Comparison of ENCODE assay signal across 8 mouse cellular contexts in genomic region chr9:50885600-50885987, GRCm38 (mm10). TPM values are rescaled to one million over a fixed set of nuclear protein-coding genes. Genes with fewer than 3 reads are reported as not detected.
DNase-seq lines count a peak whose midpoint lies in the region; ATAC-seq and TF ChIP-seq lines count a peak whose summit lies in the region.

No protein-coding gene starts in this region.

- peaks cover 8% of the 10 kb centered on the region; the same call in 1 of the 2 replicates for H3K36me3 ChIP-seq in forebrain, postnatal 0 days (ENCODE audit: insufficient read depth)
- peaks cover 70% of the 10 kb centered on the region for H3K36me3 ChIP-seq in forebrain, embryonic 10.5 days (replicated peaks)
- peaks cover 11% of the 10 kb centered on the region; the same call in 1 of the 2 replicates for H3K36me3 ChIP-seq in lung, embryonic 15.5 days
- peaks cover 3% of the 10 kb centered on the region; the same call in 1 of the 2 replicates for H3K36me3 ChIP-seq in intestine, embryonic 15.5 days
- H3K36me3 ChIP-seq in stomach, postnatal 0 days (ENCODE audit: control insufficient read depth, insufficient read depth, low read length): no peaks in the 10 kb centered on the region

- no peak for ATAC-seq in forebrain, postnatal 0 days
- ATAC-seq in lung, embryonic 15.5 days (ENCODE audit: borderline replicate concordance, extremely low read depth, low FRiP score, low TSS enrichment): no peak
- ATAC-seq in intestine, embryonic 15.5 days: no peak
- ATAC-seq in stomach, postnatal 0 days (ENCODE audit: low FRiP score, low TSS enrichment): no peak

- no peak overlapping the region for H3K4me2 ChIP-seq in forebrain, postnatal 0 days (ENCODE audit: low read depth)
- H3K4me2 ChIP-seq in lung, embryonic 15.5 days: peak overlapping the region; percentile 22; the same call in 1 of the 2 replicates
- no peak overlapping the region for H3K4me2 ChIP-seq in intestine, embryonic 15.5 days (replicated peaks)
- H3K4me2 ChIP-seq in stomach, postnatal 0 days (replicated peaks; ENCODE audit: low read depth): 0 out of 2 replicates have a peak overlapping the region, but pooled peaks have one; percentile 18

- TF ChIP-seq EP300 in stomach, postnatal 0 days (optimal IDR thresholded peaks at IDR 0.05): no peak

- TF ChIP-seq CTCF in forebrain, postnatal 0 days (IDR thresholded peaks at IDR 0.05; ENCODE audit: low read depth): no peak
- no peak for TF ChIP-seq CTCF in stomach, postnatal 0 days (IDR thresholded peaks at IDR 0.05; ENCODE audit: low read depth)

- DNase-seq in forebrain, postnatal 0 days: no peak
- no peak for DNase-seq in forebrain, embryonic 10.5 days (ENCODE audit: extremely low spot score, low spot score)
- no peak for DNase-seq in lung, postnatal 4 days
- no peak for DNase-seq in stomach, postnatal 0 days (ENCODE audit: low spot score)
- no peak for DNase-seq in layer of hippocampus, adult 9-10 months (ENCODE audit: low spot score)
- no peak for DNase-seq in testis, postnatal 14 days (ENCODE audit: low spot score)

- no peak overlapping the region for H3K4me3 ChIP-seq in forebrain, postnatal 0 days (ENCODE audit: low read depth, low read length)
- no peak overlapping the region for H3K4me3 ChIP-seq in forebrain, embryonic 10.5 days
- no peak overlapping the region for H3K4me3 ChIP-seq in lung, embryonic 15.5 days
- H3K4me3 ChIP-seq in intestine, embryonic 15.5 days (replicated peaks): no peak overlapping the region
- H3K4me3 ChIP-seq in stomach, postnatal 0 days (ENCODE audit: low read depth, low read length): no peak overlapping the region

- no peaks in the 10 kb centered on the region for H3K27me3 ChIP-seq in forebrain, postnatal 0 days (ENCODE audit: insufficient read depth, low read length)
- H3K27me3 ChIP-seq in forebrain, embryonic 10.5 days (ENCODE audit: poor library complexity, severe bottlenecking): no peaks in the 10 kb centered on the region
- no peaks in the 10 kb centered on the region for H3K27me3 ChIP-seq in lung, embryonic 15.5 days
- no peaks in the 10 kb centered on the region for H3K27me3 ChIP-seq in intestine, embryonic 15.5 days (replicated peaks)
- no peaks in the 10 kb centered on the region for H3K27me3 ChIP-seq in stomach, postnatal 0 days (ENCODE audit: control insufficient read depth, insufficient read depth, low read length)

- no peak overlapping the region for H3K9ac ChIP-seq in forebrain, postnatal 0 days
- no peak overlapping the region for H3K9ac ChIP-seq in lung, embryonic 15.5 days
- no peak overlapping the region for H3K9ac ChIP-seq in intestine, embryonic 15.5 days
- peak overlapping the region; percentile 9; the same call in 1 of the 2 replicates for H3K9ac ChIP-seq in stomach, postnatal 0 days (ENCODE audit: low read length)

- 0 out of 2 replicates have a peak overlapping the region, but pooled peaks have one; percentile 36 for H3K27ac ChIP-seq in forebrain, postnatal 0 days (ENCODE audit: low read depth, low read length)
- no peak overlapping the region for H3K27ac ChIP-seq in forebrain, embryonic 10.5 days
- H3K27ac ChIP-seq in lung, embryonic 15.5 days: peak overlapping the region; percentile 60
- 0 out of 2 replicates have a peak overlapping the region, but pooled peaks have one; percentile 23 for H3K27ac ChIP-seq in intestine, embryonic 15.5 days
- peak overlapping the region; percentile 91 for H3K27ac ChIP-seq in stomach, postnatal 0 days (replicated peaks)

- H3K9me3 ChIP-seq in forebrain, postnatal 0 days (ENCODE audit: low read length): no peaks in the 10 kb centered on the region
- no peaks in the 10 kb centered on the region for H3K9me3 ChIP-seq in forebrain, embryonic 10.5 days
- no peaks in the 10 kb centered on the region for H3K9me3 ChIP-seq in lung, embryonic 15.5 days
- no peaks in the 10 kb centered on the region for H3K9me3 ChIP-seq in intestine, embryonic 15.5 days
- no peaks in the 10 kb centered on the region for H3K9me3 ChIP-seq in stomach, postnatal 0 days (ENCODE audit: control insufficient read depth, low read length)

- WGBS in forebrain, postnatal 0 days: 67% methylated on average over 1 of the region's 1 CpGs
- WGBS in forebrain, embryonic 10.5 days: 74% methylated on average over 1 of the region's 1 CpGs
- WGBS in lung, embryonic 15.5 days: 15% methylated on average over 1 of the region's 1 CpGs
- WGBS in intestine, embryonic 15.5 days: 32% methylated on average over 1 of the region's 1 CpGs
- 26% methylated on average over 1 of the region's 1 CpGs for WGBS in stomach, postnatal 0 days

- no peaks in the 10 kb centered on the region for H3K4me1 ChIP-seq in forebrain, postnatal 0 days (ENCODE audit: insufficient read depth)
- H3K4me1 ChIP-seq in forebrain, embryonic 10.5 days: peaks cover 23% of the 10 kb centered on the region
- peaks cover 50% of the 10 kb centered on the region for H3K4me1 ChIP-seq in lung, embryonic 15.5 days
- H3K4me1 ChIP-seq in intestine, embryonic 15.5 days (replicated peaks): peaks cover 28% of the 10 kb centered on the region
- peaks cover 13% of the 10 kb centered on the region for H3K4me1 ChIP-seq in stomach, postnatal 0 days (replicated peaks; ENCODE audit: control insufficient read depth, insufficient read depth)

RNA-seq across cellular contexts. Expression of gene Ppp2r1b, which starts 40.5 kb away (rescaled TPM):
- total RNA-seq in forebrain, postnatal 0 days (2014; rRNA removed): 15.2 and 26.0 TPM in 2 replicates
- polyA plus RNA-seq in forebrain, postnatal 0 days (2015; fragmentation: Nextera tagmentation; extraction: Ambion mirVana): 26.1 and 29.8 TPM in 2 replicates
- polyA plus RNA-seq in forebrain, embryonic 10.5 days (2016; fragmentation: Nextera tagmentation; extraction: Ambion mirVana): 170 and 171 TPM in 2 replicates
- 62.1 and 66.1 TPM in 2 replicates for polyA plus RNA-seq in lung, embryonic 15.5 days (2015; fragmentation: Nextera tagmentation; extraction: Ambion mirVana)
- 62.8 and 65.7 TPM in 2 replicates for polyA plus RNA-seq in intestine, embryonic 15.5 days (2015; fragmentation: Nextera tagmentation; extraction: Ambion mirVana)
- polyA plus RNA-seq in stomach, postnatal 0 days (2015; fragmentation: Nextera tagmentation; extraction: Ambion mirVana): 32.6 and 33.2 TPM in 2 replicates

Comparison
In these comparisons a context has a peak if more than half of its experiments do, and no peak if none do; other contexts are left out.
1. H3K4me2 ChIP-seq: peak in lung, embryonic 15.5 days (single experiment) and stomach, postnatal 0 days (single experiment); none in forebrain, postnatal 0 days (single experiment) and intestine, embryonic 15.5 days (single experiment).